8 mouse cellular contexts compared by ENCODE assay signal in the genomic region with DNA sequence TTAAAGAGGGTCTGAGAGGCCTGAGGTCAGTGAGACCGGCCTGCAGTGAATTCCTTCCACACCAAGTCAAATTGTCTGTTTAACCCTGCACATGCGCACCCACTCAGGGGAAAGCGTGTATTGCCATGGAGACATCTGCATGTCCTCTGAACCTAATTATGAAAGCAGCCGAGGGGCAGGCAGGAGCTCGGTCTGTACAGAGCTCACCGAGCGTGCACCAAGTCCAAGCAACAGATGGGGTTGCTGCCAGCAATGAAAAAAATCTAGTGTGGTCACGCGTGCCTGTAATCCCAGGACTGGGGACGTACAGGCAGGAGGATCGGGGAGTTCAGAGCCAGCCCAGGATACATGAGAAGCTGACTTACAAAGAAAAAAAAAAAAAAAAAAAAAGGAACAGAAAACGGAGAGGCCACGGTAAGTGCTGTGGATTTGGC. TPM values are rescaled to one million over a fixed set of nuclear protein-coding genes. Genes with fewer than 3 reads are reported as not detected.
DNase-seq lines count a peak whose midpoint lies in the region; ATAC-seq and TF ChIP-seq lines count a peak whose summit lies in the region.

No protein-coding gene starts in this region.

- TF ChIP-seq CTCF in brain, embryonic 14.5 days (IDR thresholded peaks at IDR 0.05; ENCODE audit: borderline replicate concordance, extremely low read depth, insufficient read depth, insufficient read length) = no peak

- peaks cover 13% of the 10 kb centered on the region; the same call in 1 of the 2 replicates for H3K4me1 ChIP-seq in liver, embryonic 12.5 days

- H3K27me3 ChIP-seq in liver, embryonic 12.5 days (replicated peaks) = no peaks in the 10 kb centered on the region

- no peak for ATAC-seq in liver, embryonic 12.5 days

- 68% methylated on average over 13 of the region's 13 CpGs for WGBS in liver, embryonic 12.5 days (ENCODE audit: insufficient replicate concordance)

- H3K36me3 ChIP-seq in liver, embryonic 12.5 days = peaks cover 2% of the 10 kb centered on the region; the same call in 1 of the 2 replicates

- H3K9ac ChIP-seq in liver, embryonic 12.5 days = no peak overlapping the region

- peak overlapping the region; percentile 42 for H3K4me2 ChIP-seq in liver, embryonic 12.5 days

- no peak overlapping the region for H3K4me3 ChIP-seq in liver, embryonic 12.5 days

- H3K27ac ChIP-seq in liver, embryonic 12.5 days = no peak overlapping the region

- TF ChIP-seq POLR2A in brain, embryonic 14.5 days (IDR thresholded peaks at IDR 0.05; ENCODE audit: borderline replicate concordance, extremely low read depth, insufficient read depth, insufficient read length, poor library complexity, severe bottlenecking) = no peak

- peak; percentile 48 for DNase-seq in cerebellum, adult 9-11 months
- no peak for DNase-seq in cerebellum, adult 8-10 months
- peak; percentile 87 for DNase-seq in brain, embryonic 14.5 days (ENCODE audit: low read depth)
- DNase-seq in frontal cortex, postnatal 10 days (ENCODE audit: low spot score in 2 of 2) = peak; percentile 35 to 40
- peak; percentile 71 to 83 for DNase-seq in kidney, adult 8-10 months
- peak; percentile 4 for DNase-seq in ovary, postnatal 10 days (ENCODE audit: low spot score)
- no peak for DNase-seq in thymus, postnatal 14 days

- H3K9me3 ChIP-seq in liver, embryonic 12.5 days (replicated peaks) = no peaks in the 10 kb centered on the region

RNA-seq across cellular contexts. Expression of gene Crebl2, which starts 32.7 kb away (rescaled TPM):
- polyA plus RNA-seq in brain, embryonic 14.5 days (2012; rRNA removed) = 8.4 and 8.8 TPM in 2 replicates
- polyA plus RNA-seq in liver, embryonic 12.5 days (2016; fragmentation: Nextera tagmentation; extraction: Ambion mirVana) = 1.2 and 1.8 TPM in 2 replicates

RNA-seq across cellular contexts. Expression of gene Gpr19, which starts 35.7 kb away (rescaled TPM):
- polyA plus RNA-seq in brain, embryonic 14.5 days (2012; rRNA removed) = 39.2 and 54.7 TPM in 2 replicates
- polyA plus RNA-seq in liver, embryonic 12.5 days (2016; fragmentation: Nextera tagmentation; extraction: Ambion mirVana) = 7.1 and 8.4 TPM in 2 replicates

RNA-seq across cellular contexts. Expression of gene Cdkn1b, which starts 57.5 kb away (rescaled TPM):
- polyA plus RNA-seq in brain, embryonic 14.5 days (2012; rRNA removed) = 45.8 and 55.9 TPM in 2 replicates
- 9.5 and 9.9 TPM in 2 replicates for polyA plus RNA-seq in liver, embryonic 12.5 days (2016; fragmentation: Nextera tagmentation; extraction: Ambion mirVana)

Comparison
In these comparisons a context has a peak if more than half of its experiments do, and no peak if none do; other contexts are left out.
1. DNase-seq: peak in cerebellum, adult 9-11 months (single experiment), brain, embryonic 14.5 days (single experiment), frontal cortex, postnatal 10 days (2 of 2), kidney, adult 8-10 months (2 of 2) and ovary, postnatal 10 days (single experiment); none in cerebellum, adult 8-10 months (single experiment) and thymus, postnatal 14 days (single experiment).